Mouse (Mus musculus): ENCODE measurements around the gene Tmem198. TPM values are rescaled to one million over a fixed set of nuclear protein-coding genes. Genes with fewer than 3 reads are reported as not detected.

Gene Tmem198
- polyA plus RNA-seq, 1 experiment from 2014 or later, result 0.98 TPM

DNA sequence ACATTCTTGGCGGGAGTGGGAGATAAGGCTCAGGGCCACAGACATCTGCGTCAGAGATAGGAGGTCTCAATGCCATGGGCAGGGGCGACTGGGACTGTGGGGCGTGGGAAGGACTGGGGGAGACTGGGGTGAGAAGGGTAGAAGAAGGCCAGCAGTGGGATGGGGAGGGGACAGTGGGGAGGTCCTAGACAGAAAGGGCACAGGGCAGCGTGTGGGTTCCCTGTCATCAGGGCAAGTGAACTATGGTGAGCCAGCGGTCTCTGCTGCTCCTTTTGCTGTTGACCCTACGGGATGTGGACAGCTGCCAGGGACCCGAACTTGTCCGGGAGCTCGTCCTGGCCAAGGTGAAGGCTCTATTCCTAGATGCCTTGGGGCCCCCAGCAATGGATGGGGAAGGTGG lies 27.7 kb downstream of the Tmem198 start, which contains the start of gene Inha:
Gene Inha, plus strand, starts transcription at position 72 of the 400 bp plus-strand sequence.
- H3K27me3 ChIP-seq (ENCODE audit: control insufficient read depth, insufficient read depth, low read length), result no peaks in the 10 kb centered on the region
- H3K27ac ChIP-seq (replicated peaks; ENCODE audit: low read depth, low read length), result peak within 1 kb of the TSS; percentile 96
- ATAC-seq (replicated peaks; ENCODE audit: insufficient number of reproducible peaks, low FRiP score, low TSS enrichment, low read depth) (no peak), DNase-seq (ENCODE audit: low spot score) (no peak)
- H3K9ac ChIP-seq (replicated peaks; ENCODE audit: low read length), result peak within 1 kb of the TSS; percentile 98
- no peaks in the 10 kb centered on the region for H3K36me3 ChIP-seq (replicated peaks; ENCODE audit: control insufficient read depth, insufficient read depth, low read depth, low read length)
- H3K4me3 ChIP-seq (ENCODE audit: low read depth, low read length), result peak within 1 kb of the TSS; percentile 91
- peak within 1 kb of the TSS; percentile 95 for H3K4me2 ChIP-seq (ENCODE audit: low read depth, low read length)
- no peaks in the 10 kb centered on the region; the same call in 1 of the 2 replicates for H3K4me1 ChIP-seq (ENCODE audit: control insufficient read depth, insufficient read depth, low read length)
- 80% methylated on average over 10 of the region's 10 CpGs for WGBS
- no peaks in the 10 kb centered on the region for H3K9me3 ChIP-seq (replicated peaks; ENCODE audit: control insufficient read depth, low read length)

DNA sequence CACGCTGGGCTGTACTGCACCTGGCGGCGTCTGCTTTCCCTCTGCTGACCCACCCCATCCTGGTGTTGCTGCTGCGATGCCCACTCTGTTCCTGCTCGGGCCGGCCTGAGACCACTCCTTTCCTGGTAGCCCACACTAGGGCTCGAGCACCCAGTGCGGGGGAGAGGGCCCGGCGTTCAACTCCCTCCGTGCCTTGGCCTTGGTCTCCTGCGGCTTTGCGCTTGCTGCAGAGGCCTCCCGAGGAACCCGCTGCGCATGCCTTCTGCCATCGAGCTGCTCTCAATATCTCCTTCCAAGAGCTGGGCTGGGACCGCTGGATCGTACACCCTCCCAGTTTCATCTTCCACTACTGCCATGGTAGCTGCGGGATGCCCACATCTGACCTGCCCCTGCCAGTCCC lies 30.3 kb downstream of the Tmem198 start:
- Histone ChIP-seq H3K36me3 (replicated peaks; ENCODE audit: control insufficient read depth, insufficient read depth, low read depth, low read length) (no peaks in the 10 kb centered on the region), H3K9me3 (replicated peaks; ENCODE audit: control insufficient read depth, low read length) (no peaks in the 10 kb centered on the region), H3K9ac (replicated peaks; ENCODE audit: low read length) (no peak overlapping the region), H3K27ac (replicated peaks; ENCODE audit: low read depth, low read length) (no peak overlapping the region), H3K4me3 (ENCODE audit: low read depth, low read length) (no peak overlapping the region), H3K27me3 (ENCODE audit: control insufficient read depth, insufficient read depth, low read length) (no peaks in the 10 kb centered on the region), H3K4me2 (ENCODE audit: low read depth, low read length) (no peak overlapping the region), H3K4me1 (ENCODE audit: control insufficient read depth, insufficient read depth, low read length) (no peaks in the 10 kb centered on the region)
- ATAC-seq (replicated peaks; ENCODE audit: insufficient number of reproducible peaks, low FRiP score, low TSS enrichment, low read depth), result no peak
- no peak for DNase-seq (ENCODE audit: low spot score)
- 53% methylated on average over 20 of the region's 20 CpGs for whole genome bisulfite sequencing

DNA sequence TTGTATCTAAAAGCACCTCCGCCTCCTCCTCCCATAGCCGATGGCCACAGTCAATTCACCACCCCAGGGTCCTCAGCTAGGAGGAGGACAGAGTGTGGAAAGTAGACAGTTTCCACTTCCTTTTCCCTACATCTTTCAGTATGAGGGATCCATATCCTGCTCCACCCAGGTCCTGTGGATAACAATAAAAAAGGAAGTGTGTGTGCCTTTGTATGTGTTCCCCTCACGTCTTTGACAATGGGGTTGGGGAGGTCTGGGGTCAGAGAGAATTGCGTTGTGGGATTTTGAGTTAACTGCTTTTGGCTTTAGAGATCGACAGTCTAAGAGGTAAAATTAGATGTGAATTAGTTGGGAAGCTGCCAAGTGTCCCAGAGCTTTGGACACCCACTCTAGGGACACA lies 30.8 kb downstream of the Tmem198 start:
- Histone ChIP-seq H3K4me3 (ENCODE audit: low read depth, low read length) (no peak overlapping the region), H3K4me2 (ENCODE audit: low read depth, low read length) (no peak overlapping the region), H3K9me3 (replicated peaks; ENCODE audit: control insufficient read depth, low read length) (no peaks in the 10 kb centered on the region), H3K9ac (replicated peaks; ENCODE audit: low read length) (no peak overlapping the region), H3K27me3 (ENCODE audit: control insufficient read depth, insufficient read depth, low read length) (no peaks in the 10 kb centered on the region), H3K4me1 (ENCODE audit: control insufficient read depth, insufficient read depth, low read length) (no peaks in the 10 kb centered on the region), H3K27ac (replicated peaks; ENCODE audit: low read depth, low read length) (no peak overlapping the region), H3K36me3 (replicated peaks; ENCODE audit: control insufficient read depth, insufficient read depth, low read depth, low read length) (no peaks in the 10 kb centered on the region)
- WGBS, result 77% methylated on average over 5 of the region's 5 CpGs
- ATAC-seq (replicated peaks; ENCODE audit: insufficient number of reproducible peaks, low FRiP score, low TSS enrichment, low read depth), result no peak
- DNase-seq (ENCODE audit: low spot score), result no peak

DNA sequence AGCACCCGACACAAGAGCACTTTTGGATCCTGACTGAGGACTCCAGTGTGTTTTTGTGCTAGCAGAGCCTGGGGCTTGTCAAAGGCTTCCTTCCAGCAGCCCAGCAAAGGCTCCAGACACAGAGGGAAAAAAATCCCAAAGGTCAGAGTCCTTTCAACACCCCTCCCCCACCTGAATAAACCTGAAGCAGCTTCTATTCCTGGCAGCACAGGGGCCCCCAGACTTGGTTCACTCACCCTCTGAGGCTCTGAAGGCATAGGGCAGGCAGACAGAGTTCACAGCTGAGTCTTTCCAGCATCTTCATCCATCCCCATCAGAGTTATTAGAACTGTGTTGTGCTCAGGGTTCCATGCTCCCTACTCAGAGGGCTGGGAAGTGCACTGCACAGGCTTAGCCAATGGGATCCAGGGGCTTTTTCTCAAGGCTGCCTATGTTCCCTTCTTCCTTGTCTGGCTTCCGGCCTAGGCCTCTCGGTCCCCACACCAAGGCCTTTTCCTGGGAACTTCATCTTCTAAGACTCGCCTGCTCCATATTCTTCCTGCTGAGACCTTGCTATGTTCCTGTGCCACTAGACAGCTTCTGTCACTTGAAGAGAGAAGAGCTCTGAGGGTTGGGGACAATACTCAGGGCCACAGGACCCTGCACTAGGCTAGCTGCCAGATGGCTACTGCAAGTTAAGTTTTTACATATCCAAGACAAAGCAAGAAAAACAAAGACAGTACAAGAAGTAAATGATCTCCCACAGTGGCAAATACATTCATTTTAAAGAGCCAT lies 32.3 kb downstream of the Tmem198 start:
- Histone ChIP-seq H3K9me3 (replicated peaks; ENCODE audit: control insufficient read depth, low read length) (no peaks in the 10 kb centered on the region), H3K4me2 (ENCODE audit: low read depth, low read length) (no peak overlapping the region), H3K27me3 (ENCODE audit: control insufficient read depth, insufficient read depth, low read length) (no peaks in the 10 kb centered on the region), H3K36me3 (replicated peaks; ENCODE audit: control insufficient read depth, insufficient read depth, low read depth, low read length) (no peaks in the 10 kb centered on the region), H3K4me3 (ENCODE audit: low read depth, low read length) (no peak overlapping the region), H3K4me1 (ENCODE audit: control insufficient read depth, insufficient read depth, low read length) (no peaks in the 10 kb centered on the region), H3K9ac (replicated peaks; ENCODE audit: low read length) (no peak overlapping the region), H3K27ac (replicated peaks; ENCODE audit: low read depth, low read length) (no peak overlapping the region)
- WGBS, result 48% methylated on average over 4 of the region's 4 CpGs
- DNase-seq (ENCODE audit: low spot score) (peak; percentile 44), ATAC-seq (replicated peaks; ENCODE audit: insufficient number of reproducible peaks, low FRiP score, low TSS enrichment, low read depth) (no peak)

DNA sequence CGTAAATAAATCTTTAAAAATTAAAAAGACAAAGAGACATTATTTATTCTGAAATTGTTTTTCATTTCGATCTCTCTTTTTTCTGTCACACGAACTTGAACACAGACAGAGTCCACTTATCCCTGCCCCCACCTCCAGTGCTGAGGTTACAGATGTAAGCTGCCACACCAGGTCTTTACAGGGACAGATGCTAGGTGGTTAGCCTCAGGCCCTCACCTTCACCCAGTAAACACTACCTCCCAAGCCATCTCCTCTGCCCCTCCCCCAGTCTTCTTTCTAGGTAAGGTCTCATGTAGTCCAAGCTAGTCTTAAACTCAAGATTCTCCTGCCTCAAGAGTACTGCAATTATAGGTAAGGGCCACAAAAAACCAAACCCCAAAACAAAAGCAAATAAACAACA lies 33.2 kb downstream of the Tmem198 start:
- no peak for ATAC-seq (replicated peaks; ENCODE audit: insufficient number of reproducible peaks, low FRiP score, low TSS enrichment, low read depth)
- no peaks in the 10 kb centered on the region for H3K9me3 ChIP-seq (replicated peaks; ENCODE audit: control insufficient read depth, low read length)
- H3K4me3 ChIP-seq (ENCODE audit: low read depth, low read length), result no peak overlapping the region
- H3K36me3 ChIP-seq (replicated peaks; ENCODE audit: control insufficient read depth, insufficient read depth, low read depth, low read length), result no peaks in the 10 kb centered on the region
- no peaks in the 10 kb centered on the region for H3K4me1 ChIP-seq (ENCODE audit: control insufficient read depth, insufficient read depth, low read length)
- H3K9ac ChIP-seq (replicated peaks; ENCODE audit: low read length), result no peak overlapping the region
- no peaks in the 10 kb centered on the region for H3K27me3 ChIP-seq (ENCODE audit: control insufficient read depth, insufficient read depth, low read length)
- no peak overlapping the region for H3K4me2 ChIP-seq (ENCODE audit: low read depth, low read length)
- DNase-seq (ENCODE audit: low spot score), result no peak
- H3K27ac ChIP-seq (replicated peaks; ENCODE audit: low read depth, low read length), result no peak overlapping the region
- 93% methylated on average over 3 of the region's 3 CpGs for WGBS

DNA sequence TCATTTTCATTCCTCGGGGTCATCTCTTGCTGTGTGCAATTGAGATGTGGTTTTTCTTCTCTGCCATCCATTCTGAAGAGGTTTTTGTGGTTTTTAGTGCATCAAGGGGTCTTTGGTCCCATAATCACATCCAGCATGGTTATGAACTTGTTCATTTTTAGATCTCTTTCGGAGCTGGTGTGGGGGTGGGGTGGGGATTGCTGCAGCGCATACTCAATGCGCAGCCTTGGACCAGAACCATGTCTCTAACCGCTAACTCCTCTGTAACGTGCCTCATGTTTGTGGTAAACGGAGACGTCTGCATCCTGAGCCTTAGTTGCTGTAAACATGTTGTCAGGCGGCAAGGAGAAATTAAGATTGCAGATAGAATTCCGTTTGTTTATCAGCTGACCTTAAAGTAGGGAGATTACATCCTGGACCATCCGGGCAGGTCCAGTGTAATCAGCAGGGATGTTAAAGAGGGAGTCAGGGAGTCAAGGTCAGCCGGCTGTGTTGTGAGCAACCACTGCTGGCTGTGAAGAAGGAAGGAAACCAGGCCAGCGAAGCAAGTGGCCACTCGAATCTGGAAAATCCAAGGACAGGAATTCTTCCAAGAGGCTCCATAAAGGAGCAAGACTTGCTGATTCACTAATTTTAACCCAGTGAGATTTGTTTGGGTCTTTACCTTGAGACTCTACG lies 37.5 kb downstream of the Tmem198 start:
- DNase-seq (ENCODE audit: low spot score) (no peak), ATAC-seq (replicated peaks; ENCODE audit: insufficient number of reproducible peaks, low FRiP score, low TSS enrichment, low read depth) (no peak)
- Histone ChIP-seq H3K9ac (replicated peaks; ENCODE audit: low read length) (no peak overlapping the region), H3K27ac (replicated peaks; ENCODE audit: low read depth, low read length) (no peak overlapping the region), H3K4me1 (ENCODE audit: control insufficient read depth, insufficient read depth, low read length) (no peaks in the 10 kb centered on the region), H3K27me3 (ENCODE audit: control insufficient read depth, insufficient read depth, low read length) (no peaks in the 10 kb centered on the region), H3K36me3 (replicated peaks; ENCODE audit: control insufficient read depth, insufficient read depth, low read depth, low read length) (no peaks in the 10 kb centered on the region), H3K4me2 (ENCODE audit: low read depth, low read length) (no peak overlapping the region), H3K4me3 (ENCODE audit: low read depth, low read length) (no peak overlapping the region), H3K9me3 (replicated peaks; ENCODE audit: control insufficient read depth, low read length) (no peaks in the 10 kb centered on the region)
- WGBS, result 76% methylated on average over 15 of the region's 15 CpGs

DNA sequence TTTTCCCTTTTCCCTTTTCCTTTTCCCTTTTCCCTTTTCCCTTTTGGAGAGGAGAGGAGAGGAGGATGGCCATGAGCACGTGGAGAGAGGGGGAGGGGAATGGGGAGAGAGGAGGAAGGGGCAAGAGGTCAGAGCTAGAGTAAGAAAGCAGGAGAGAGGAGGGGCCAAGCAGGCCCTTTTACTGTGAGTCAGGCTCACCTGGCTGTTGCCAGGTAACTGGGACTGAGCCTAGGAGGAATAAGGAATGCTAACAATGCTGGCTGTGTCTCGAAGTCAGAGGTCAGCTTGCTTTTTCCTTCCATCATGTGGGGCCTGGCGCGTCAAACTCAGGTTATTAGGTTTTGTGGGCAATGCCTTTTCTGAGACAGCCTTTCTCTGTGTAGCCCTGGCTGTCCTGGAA lies 38.7 kb downstream of the Tmem198 start:
- no peak overlapping the region for H3K9ac ChIP-seq (replicated peaks; ENCODE audit: low read length)
- DNase-seq (ENCODE audit: low spot score) (peak; percentile 12), ATAC-seq (replicated peaks; ENCODE audit: insufficient number of reproducible peaks, low FRiP score, low TSS enrichment, low read depth) (no peak)
- no peak overlapping the region for H3K27ac ChIP-seq (replicated peaks; ENCODE audit: low read depth, low read length)
- no peaks in the 10 kb centered on the region for H3K9me3 ChIP-seq (replicated peaks; ENCODE audit: control insufficient read depth, low read length)
- no peak overlapping the region for H3K4me2 ChIP-seq (ENCODE audit: low read depth, low read length)
- H3K4me1 ChIP-seq (ENCODE audit: control insufficient read depth, insufficient read depth, low read length), result no peaks in the 10 kb centered on the region
- no peaks in the 10 kb centered on the region for H3K36me3 ChIP-seq (replicated peaks; ENCODE audit: control insufficient read depth, insufficient read depth, low read depth, low read length)
- 48% methylated on average over 4 of the region's 4 CpGs for WGBS
- H3K4me3 ChIP-seq (ENCODE audit: low read depth, low read length), result no peak overlapping the region
- no peaks in the 10 kb centered on the region for H3K27me3 ChIP-seq (ENCODE audit: control insufficient read depth, insufficient read depth, low read length)

DNA sequence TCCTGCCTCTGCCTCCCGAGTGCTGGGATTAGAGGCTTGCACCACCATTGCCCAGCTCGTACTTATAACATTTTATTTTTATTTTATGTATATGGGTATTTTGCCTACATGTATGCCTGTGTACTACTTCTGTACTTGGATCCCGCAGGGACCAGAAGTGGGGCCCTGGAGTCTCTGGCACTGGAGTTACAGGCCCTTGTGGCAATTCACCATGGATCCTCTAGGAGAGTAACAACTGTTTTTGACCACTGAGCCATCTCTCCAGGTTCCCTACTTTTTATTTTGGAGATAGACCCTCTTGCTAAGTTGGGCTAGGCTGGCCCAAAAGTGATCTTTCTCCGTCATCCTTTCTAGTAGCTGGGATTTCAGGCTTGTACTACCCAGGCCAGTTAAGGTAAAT lies 39.1 kb downstream of the Tmem198 start:
- Histone ChIP-seq H3K4me2 (ENCODE audit: low read depth, low read length) (no peak overlapping the region), H3K36me3 (replicated peaks; ENCODE audit: control insufficient read depth, insufficient read depth, low read depth, low read length) (no peaks in the 10 kb centered on the region), H3K4me1 (ENCODE audit: control insufficient read depth, insufficient read depth, low read length) (no peaks in the 10 kb centered on the region), H3K27me3 (ENCODE audit: control insufficient read depth, insufficient read depth, low read length) (no peaks in the 10 kb centered on the region), H3K4me3 (ENCODE audit: low read depth, low read length) (no peak overlapping the region), H3K9ac (replicated peaks; ENCODE audit: low read length) (no peak overlapping the region), H3K27ac (replicated peaks; ENCODE audit: low read depth, low read length) (no peak overlapping the region), H3K9me3 (replicated peaks; ENCODE audit: control insufficient read depth, low read length) (no peaks in the 10 kb centered on the region)
- DNase-seq (ENCODE audit: low spot score) (no peak), ATAC-seq (replicated peaks; ENCODE audit: insufficient number of reproducible peaks, low FRiP score, low TSS enrichment, low read depth) (no peak)
- 88% methylated on average over 4 of the region's 4 CpGs for WGBS

All from embryonic facial prominence, embryonic 11.5 days (tissue).